Mouse (Mus musculus): ENCODE measurements around the gene Ttll9.

Gene Ttll9

DNA sequence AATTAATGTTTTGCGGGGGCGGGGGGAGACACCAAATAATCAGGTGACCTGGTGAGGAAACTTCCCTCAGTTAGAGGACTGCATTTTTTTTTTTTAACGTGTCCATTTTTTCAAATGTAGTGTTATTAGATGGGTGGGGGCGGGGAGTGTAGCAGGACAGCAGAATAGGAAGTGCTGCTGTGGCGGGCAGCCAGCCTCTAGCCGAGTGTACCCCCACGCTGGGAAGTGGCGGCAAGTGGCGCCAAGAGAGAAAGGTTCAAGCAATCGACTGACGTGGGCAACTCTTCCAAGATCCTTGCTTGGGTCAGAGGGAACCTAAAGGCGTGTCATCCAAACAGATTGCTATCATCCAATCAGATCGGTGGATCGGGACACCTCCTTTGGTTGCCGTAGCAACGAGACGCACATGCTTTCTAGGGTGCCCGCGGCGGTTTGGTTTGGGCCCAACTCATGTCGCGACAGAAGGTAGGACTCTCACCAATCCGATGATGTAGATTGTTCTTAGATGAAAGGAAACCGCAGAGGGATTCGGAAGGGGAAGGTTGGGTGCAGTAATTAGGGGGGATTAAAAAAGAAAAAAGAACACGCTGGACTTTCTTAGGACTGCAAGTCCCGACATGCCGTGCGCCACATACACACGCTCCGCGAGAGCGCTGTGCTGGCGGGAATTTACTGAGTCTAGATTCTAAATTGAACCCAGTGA lies at the start of gene Ttll9:
Ttll9 (plus strand) TSS at position 395 of the 703 bp plus-strand sequence.
- DNase-seq (ENCODE audit: low spot score in 2 of 2) = peak in 1 of 2 experiments; percentile 17

DNA sequence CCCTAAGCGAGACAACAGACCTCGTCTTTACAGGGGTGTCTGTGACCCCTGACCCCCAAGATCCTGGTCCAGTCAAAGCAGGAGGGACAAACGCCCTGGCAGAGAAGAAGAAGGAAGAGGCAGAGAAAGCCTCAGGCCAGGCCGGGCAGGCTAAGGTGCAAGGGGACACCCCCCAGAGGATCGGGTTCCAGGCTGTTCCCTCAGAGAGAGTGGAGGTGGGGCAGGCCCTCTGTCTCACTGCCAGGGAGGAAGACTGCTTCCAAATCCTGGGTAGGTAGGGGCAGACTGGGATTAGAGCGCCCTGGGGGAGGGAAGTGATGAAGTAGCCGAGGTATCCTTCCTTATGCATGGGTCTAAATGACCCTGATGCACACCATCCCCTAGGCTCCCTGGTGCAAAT lies 48.8 kb upstream of the Ttll9 start:
- no peak for DNase-seq (ENCODE audit: low spot score in 2 of 2)

DNA sequence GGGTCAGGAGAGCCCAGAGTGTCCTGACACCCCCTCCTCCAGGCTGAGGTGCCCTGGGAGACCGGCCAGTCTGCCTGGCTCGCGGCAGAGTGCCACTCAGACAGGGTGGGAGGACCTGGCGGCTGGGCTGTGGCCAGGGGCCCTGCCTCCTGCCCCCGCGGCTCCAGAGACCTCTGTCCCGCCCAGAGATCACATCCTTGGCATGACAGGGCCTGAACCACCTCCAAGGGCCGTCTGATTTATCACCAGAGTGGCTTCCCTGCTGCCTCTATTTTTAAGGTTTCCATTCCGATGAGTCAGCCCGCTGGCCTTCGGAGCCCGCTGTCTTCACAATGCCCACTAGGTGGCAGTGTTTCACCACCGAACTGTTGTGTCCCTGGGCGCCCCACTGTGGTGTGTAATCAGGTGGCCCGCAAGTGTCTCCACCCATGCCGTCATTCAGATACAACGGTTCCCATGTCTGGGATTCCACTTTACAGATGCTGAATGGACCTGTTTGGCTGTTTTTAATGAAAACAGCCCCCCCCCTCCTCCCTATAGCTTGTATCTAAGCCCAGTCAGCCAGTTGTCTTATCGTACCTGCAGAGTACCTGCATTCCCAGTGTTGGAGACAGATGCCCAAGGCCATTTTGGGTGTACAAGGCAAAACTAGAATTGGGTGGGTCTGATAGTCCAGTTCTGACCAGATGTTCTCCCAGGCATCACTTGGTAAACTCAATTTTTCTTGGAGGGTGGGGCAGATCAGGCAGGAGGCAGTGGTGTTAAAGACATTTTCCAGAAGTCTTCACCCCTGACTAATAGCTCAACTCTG lies 47.8 kb upstream of the Ttll9 start:
- peak; percentile 53 to 81 for DNase-seq (ENCODE audit: low spot score in 2 of 2)

- no peak for DNase-seq (ENCODE audit: low spot score in 2 of 2)
These were observed 46.8 kb upstream of the Ttll9 start for GRCm38 (mm10) chr2:152915453-152915852.

GRCm38 (mm10) chr2:152916111-152916510 lies 46.2 kb upstream of the Ttll9 start:
- DNase-seq (ENCODE audit: low spot score in 2 of 2) = no peak

DNA sequence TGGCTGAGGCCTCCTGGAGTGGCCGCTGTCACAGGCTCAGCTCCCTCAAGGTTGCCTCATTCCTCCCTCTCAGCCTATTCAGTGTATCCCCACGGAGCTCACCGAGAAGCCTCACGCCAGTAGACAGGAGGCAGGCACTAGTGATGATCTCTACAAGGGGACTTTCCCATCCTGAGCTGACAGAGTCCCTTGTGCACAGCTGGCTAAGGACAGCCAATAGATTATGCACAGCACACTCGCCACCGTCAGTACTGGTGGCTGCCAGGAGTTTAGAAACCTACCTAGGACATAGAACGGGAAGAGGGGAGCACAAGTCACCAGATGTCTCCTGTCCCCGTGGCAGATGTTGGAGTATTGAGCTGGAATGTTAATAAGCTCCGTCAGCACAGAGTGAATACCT lies 44.6 kb upstream of the Ttll9 start:
- no peak for DNase-seq (ENCODE audit: low spot score in 2 of 2)

DNA sequence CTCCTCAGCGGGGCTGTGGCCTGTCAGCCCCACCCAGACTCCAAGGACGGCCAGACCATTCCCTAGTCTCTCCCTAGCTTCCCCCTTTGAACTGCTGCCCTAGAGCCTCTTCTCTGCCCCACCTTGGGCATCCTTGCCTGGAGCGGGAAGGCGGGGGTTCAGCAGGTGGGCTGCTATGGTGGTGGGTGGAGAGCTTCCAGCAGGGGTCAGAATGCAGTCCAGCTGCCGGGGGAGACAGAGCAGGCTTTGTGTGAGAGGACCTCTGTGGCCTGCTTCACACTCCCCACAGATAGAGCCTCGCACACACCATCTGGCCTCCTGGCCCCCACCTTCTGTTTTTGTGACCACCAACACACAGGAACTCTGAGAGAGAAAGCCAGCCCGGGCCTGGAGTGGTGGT lies 39.9 kb upstream of the Ttll9 start:
- no peak for DNase-seq (ENCODE audit: low spot score in 2 of 2)

DNA sequence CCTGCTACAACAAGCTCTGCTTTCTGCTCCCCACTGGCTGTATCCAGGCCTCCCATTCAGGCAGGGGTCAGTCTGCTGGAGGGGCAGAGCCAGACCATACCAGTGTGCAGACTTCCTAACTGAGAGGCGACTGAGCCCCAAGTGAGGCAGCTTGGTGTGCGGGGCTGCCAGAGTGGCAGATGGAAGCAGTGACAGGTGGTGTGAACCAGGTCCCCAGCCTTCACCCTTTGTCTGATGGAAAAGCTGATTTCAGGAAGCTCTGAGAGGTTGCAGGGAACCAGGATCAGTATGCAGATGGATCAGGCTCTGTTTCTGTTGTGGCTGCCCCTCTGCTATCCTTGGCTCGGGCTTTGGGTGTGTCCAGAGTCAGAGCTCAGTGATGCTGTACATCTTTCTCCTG lies 38.7 kb upstream of the Ttll9 start:
- no peak for DNase-seq (ENCODE audit: low spot score in 2 of 2)

- no peak for DNase-seq (ENCODE audit: low spot score in 2 of 2)
These were observed 38.2 kb upstream of the Ttll9 start for GRCm38 (mm10) chr2:152924128-152924527.

DNA sequence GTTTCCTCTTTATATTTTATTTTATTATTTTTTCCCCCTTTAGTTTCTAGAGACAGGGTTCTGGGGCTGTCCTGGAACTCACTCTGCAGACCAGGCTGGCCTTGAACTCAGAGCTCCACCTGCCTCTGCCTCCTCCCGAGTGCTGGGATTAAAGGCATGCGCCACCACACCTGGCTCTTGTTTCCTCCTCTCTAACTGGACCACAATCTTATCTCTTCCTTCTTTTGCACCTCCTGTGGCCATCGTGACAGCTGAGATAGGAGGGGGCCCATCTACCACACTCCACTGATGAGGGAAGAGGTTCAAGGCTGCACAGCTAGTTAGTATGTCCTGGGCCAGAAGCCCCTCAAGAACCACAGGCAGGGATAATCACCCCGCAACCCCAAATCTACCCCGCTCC lies 37.7 kb upstream of the Ttll9 start:
- no peak for DNase-seq (ENCODE audit: low spot score in 2 of 2)

GRCm38 (mm10) chr2:152925189-152925872 lies 37.0 kb upstream of the Ttll9 start:
- no peak for DNase-seq (ENCODE audit: low spot score in 2 of 2)

DNA sequence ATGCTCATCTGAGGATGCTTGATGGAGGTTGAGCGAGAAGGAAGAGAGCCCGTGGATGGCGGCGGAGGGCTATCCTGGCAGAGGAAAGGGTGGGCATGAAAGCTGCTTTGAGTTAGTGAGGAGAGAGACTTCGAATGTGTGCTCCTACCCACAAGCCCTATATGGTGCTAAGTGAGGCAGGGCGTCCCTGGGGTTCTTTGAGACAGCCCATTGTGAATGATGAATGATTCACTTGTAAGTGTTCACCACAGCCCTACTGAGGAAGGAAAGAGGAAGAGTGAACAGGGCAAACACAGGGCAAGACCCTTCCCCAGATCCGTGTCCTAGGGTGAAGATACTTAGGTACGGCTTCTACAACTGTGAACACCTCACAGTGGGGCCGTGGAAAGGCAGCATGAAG lies 35.4 kb upstream of the Ttll9 start:
- no peak for DNase-seq (ENCODE audit: low spot score in 2 of 2)

- no peak for DNase-seq (ENCODE audit: low spot score in 2 of 2)
These were observed 34.9 kb upstream of the Ttll9 start for GRCm38 (mm10) chr2:152927371-152927770.

GRCm38 (mm10) chr2:152928219-152928987 lies 33.9 kb upstream of the Ttll9 start:
- no peak for DNase-seq (ENCODE audit: low spot score in 2 of 2)

- DNase-seq (ENCODE audit: low spot score in 2 of 2) = no peak
These were observed 33.3 kb upstream of the Ttll9 start for GRCm38 (mm10) chr2:152928988-152929370.

DNA sequence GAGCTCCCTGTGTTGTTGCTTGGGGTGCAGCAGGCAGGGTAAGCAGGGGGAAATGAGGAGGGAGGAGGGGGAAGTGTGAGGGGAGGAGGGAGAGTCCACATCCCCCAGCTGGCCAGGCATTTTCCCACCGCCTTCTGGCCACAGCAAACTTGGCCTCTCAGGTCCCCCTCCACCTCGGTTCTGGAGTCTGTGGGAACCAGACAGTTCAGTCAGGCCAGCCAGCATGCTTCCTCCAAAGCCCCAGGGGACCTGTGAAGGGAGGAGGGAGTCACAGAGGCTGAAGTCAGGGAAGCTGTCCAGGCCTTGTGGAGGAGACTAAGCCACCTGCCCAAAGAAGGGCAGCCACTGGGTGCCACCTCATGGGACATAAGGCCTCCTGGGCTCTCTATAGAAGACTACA lies 32.0 kb upstream of the Ttll9 start:
- no peak for DNase-seq (ENCODE audit: low spot score in 2 of 2)

DNA sequence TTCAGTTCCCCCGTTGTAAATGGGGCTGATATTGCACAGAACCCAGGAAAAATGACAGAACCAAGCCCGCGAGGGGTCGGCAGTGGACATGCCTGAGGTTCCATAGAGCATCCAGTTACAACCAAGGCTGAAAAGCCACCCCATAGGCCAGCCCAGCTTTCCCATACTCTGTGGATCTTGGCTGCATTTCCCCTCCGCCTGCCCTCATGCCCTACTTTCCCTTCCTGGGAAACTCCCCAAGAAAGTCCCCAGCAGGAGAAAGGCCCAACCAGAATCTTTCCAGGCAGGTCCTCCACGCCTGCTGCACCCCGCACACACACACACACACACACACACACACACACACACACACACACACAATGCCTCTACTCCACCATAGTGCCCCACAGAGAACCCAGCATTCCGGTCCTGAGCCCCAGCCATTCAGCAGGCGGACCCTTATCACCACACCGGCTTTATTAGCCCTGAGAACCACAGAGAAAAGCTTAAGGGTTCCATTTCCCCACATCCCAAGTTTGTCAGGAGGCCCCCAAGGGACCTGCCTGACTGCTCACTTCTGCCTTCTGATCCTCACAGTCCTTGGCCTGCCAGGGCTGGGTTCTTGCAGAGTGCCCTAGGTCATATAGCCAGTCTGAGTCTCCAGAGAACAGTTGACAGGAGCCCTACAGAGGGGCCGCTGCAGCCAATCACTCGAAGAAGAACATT lies 30.7 kb upstream of the Ttll9 start:
- DNase-seq (ENCODE audit: low spot score in 2 of 2) = no peak

DNA sequence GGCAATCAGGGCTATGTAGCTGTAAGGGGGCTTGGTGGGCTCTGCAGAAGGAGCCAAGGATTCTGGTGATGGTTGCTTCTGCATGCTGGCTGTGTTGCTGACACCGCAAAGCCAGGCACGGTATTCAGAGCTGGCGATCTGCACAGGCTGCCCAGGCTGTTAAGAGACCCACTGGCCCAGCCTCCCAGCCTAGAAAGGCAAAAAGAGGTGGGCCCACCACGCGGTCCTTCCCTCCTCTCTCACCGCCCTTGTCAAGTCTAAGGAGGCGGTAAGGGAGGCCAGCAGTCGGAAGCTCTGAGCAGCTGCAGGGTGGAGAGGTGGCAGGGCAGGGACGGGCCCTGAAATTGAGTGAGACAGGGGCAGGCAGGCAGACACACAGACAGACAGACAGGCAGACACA lies 29.2 kb upstream of the Ttll9 start, which contains the start of gene Foxs1:
Foxs1 (minus strand) TSS at position 161 of the 400 bp plus-strand sequence.
- no peak for DNase-seq (ENCODE audit: low spot score in 2 of 2)

- DNase-seq (ENCODE audit: low spot score in 2 of 2) = peak in 1 of 2 experiments; percentile 40
These were observed 28.7 kb upstream of the Ttll9 start for GRCm38 (mm10) chr2:152933614-152934013.

GRCm38 (mm10) chr2:152939846-152940245 lies 22.4 kb upstream of the Ttll9 start:
- DNase-seq (ENCODE audit: low spot score in 2 of 2) = peak; percentile 16 to 51

- no peak for DNase-seq (ENCODE audit: low spot score in 2 of 2)
These were observed 21.2 kb upstream of the Ttll9 start for GRCm38 (mm10) chr2:152941106-152941505.

Measured in thymus, postnatal 10 days (tissue).